Mouse (Mus musculus): ENCODE measurements around the gene Atp5s.

The Atp5s gene

DNA sequence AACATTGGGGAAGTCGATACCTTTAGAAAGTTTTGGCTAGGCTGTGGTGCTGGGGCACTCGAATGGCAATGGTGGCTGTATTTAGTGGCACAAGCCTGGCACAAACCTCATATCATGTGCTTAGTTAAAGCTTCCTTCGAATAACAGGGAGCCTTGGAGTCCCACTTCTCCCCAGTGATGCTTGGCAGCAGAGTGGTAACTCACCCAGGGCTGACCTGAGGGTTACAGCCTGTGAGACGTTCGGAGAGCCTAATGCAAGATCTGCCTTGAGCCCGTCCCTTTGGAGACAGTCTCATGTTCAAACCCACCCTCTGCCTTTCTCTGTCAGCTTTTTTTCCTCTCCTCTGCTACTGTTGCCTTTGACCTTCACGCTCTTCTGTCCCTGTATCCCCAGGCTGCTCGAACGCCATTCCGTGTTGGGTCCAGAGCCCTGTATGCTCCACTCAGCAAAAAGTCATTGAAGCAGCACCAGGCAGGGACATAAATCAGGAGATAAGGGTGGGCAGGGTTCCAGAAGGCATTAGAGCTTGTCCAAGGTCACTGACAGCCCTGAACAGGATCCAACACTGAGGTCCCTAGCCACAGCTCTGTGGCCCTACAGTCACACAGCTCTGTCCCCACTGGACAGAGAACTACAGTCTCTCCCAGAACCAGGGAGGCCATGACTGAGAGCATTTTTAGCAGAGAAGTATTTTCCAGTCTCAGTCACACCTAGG, 57.3 kb downstream of the Atp5s start:
- DNase-seq: no peak

DNA sequence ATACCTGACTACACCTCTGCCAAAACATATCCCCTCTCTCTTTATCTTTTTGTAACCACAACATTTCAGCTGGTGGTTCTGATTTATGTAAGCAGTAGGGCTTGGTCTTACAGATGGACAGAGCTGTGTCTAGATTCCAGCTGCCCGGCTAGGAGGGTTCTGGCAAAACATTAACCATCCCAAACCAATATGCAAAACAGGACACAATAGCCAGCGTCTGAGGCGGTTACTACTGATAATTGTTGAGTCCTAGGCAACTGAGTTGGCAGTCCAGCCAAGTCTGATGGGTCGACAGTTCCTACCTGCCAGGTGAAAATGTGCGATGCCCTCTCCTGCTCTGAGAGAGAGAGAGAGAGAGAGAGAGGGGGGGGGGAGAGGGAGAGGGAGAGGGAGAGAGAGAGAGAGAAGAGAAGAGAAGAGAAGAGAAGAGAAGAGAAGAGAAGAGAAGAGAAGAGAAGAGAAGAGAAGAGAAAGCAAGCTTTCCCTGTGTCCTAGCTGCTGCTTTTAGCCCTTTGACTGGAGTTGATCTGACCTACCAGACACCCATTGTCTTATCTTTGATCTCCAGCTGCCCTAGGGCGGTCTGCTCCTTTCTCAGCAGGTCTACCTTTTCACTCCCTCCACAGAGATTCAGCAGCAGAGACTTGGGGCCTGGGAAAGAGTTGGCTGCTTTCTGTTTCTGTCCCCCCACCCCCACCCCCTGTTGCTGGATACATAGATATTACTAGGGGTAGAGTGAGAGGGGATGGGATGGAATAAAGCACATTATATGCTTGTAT, 58.7 kb downstream of the Atp5s start:
- DNase-seq: no peak

DNA sequence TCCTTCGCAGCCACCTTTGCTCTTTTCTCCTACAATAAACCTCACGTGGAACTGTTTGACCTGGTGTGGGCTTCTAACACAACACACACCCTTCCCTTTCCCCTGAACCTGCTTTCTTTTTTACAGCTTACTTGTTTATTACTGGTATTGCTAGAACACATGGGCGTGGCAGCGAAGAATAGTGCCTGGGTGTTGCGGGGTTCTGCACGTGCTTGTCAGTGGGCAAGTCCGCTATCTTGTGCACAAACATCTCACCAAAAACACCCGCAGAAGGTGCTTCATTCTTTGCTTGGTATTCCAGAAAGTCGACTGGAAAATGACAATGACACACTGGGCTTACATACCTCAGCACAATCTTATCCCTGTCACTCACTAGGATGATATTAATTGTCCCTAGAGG, 60.7 kb downstream of the Atp5s start:
- DNase-seq: no peak

DNA sequence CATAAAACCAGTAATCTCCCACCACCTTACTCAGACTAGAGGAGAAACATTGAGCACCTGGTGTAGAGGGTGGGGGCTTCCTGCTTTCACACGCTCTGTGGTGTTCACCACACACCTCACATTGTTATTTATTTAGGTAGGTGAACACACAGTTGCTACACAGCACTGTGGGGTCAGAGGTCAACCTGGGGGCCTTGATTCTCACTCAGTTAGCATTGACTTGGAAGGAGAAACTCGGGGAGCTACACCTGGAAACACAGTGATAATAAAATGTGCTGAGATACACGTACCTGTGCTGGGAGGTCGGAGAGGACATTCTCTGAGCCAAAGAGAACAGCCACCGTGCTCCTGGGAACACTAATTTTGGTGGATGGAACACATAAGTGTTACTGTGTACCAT, 63.6 kb downstream of the Atp5s start:
- no peak for DNase-seq

DNA sequence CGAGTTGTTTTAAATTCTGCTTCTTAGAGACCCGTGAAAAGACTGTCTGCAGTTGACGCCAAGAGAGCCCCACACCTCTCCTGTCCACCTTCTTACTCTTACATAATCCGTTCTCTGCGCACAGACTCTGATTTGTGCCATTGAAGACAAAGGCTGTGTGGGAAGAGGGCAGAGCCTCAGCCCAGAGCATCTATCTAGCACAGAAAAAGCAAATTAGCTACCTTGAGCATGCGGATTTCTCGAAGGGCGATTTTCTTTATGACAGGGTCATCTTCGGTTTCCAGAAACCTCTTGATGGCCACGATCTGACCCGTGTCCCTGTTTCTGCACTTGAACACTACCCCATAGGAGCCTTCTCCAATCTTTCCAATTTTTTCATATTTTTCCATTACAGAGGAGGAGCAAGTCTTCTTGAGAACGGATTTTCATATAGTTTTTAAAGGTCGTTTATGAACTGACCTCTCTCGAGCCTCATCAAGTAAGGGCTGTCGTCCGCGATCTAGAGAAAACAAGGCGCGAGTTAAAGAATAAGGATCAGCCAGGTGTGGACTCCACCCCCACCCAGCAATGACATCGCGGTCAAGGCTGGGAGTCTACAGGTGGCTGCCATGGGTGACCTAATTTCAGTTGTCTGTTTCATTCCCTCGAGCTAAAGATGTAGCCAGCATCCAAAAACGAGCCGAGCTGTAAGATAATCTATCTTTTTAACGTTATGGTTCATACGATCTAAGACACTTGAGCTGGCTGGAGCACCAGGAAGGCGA, 65.2 kb downstream of the Atp5s start:
- DNase-seq: peak; percentile 29

DNA sequence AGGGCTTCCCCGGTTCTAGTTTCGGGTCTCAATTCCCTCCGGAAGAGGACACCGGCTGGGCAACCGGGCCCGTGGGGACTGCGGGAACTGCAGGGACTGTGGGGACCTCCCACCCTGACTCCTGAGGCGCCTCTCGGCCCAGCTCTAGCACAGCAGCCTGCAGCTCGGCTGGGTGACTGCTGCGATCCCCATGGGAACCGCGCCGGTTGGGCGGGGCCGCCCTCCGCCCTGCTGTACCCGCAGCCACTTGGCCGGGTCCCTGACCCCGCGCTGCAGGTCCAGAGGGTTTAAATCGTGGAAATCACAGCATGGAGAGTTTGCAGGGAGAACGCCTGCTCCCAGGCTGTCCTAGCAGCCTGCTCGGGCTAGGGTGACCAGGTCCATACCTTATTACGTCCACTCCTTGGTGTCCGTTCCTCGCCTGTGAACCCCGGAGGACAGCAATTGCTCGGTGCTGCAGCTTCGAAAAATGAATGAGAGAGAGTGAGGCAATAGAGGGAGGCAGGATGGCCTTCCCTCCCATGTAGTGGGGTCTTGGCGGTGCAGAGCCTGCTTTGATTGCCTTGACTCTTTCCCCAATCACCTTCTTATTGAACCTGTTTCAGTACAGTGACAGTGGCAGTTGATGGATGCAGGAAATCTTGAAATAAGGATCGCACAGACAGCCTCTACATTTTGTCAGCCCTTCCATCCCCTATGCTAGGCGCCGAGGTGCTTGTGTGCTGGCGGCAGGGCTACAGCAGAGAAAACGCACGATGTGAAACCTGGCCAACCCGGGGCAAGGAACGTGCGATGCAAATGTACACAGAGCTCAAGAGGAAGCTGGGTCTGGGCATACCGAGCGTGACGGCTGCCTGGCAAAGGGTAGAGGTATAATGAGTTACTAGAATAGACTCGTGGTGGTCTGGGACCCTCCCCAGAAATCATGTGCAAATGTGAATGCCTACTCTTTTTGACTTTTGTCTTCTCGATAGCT, 66.1 kb downstream of the Atp5s start, which contains the start of gene Cdkl1:
Gene Cdkl1, minus strand, starts transcription at position 738 of the 976 bp plus-strand sequence.
- peak; percentile 70 for DNase-seq

Data from right cerebral cortex, postnatal 25 days (tissue).